Mouse (Mus musculus) midbrain, postnatal 0 days (tissue): ENCODE results near the gene Emc3. TPM values are rescaled to one million over a fixed set of nuclear protein-coding genes. Genes with fewer than 3 reads are reported as not detected.
A peak's percentile ranks its signal among the peaks of the same experiment; 100 is the strongest.

Experiments
- ATAC-seq: fragments of 200-750 bp; cut with Nextera tagmentation; 2 replicates; pipeline ENCODE4 v1.8.0; 2017; ENCODE audit warnings: moderate number of reproducible peaks, mild to moderate bottlenecking, moderate TSS enrichment, moderate library complexity; ENCODE audit not compliant: low FRiP score
- DNase-seq: peaks from one replicate; pipeline ENCODE4 v3.0.0-alpha.2; 2015; ENCODE audit warnings: low spot score
- H3K27ac ChIP-seq: fragments of 300-500 bp; sonication (generic); 2 replicates; pipeline ENCODE4 v1.5.1; 2014; ENCODE audit warnings: low read depth, mild to moderate bottlenecking, low read length, mixed read lengths
- H3K27me3 ChIP-seq: fragments of 300-500 bp; sonication (generic); 2 replicates; pipeline ENCODE4 v1.6.1; 2014; ENCODE audit warnings: low read length, control low read depth, mixed read lengths; ENCODE audit not compliant: insufficient read depth
- H3K36me3 ChIP-seq: fragments of 300-500 bp; sonication (generic); 2 replicates; pipeline ENCODE4 v1.6.1; 2014; ENCODE audit warnings: low read length, control low read depth, mixed read lengths; ENCODE audit not compliant: insufficient read depth
- H3K4me1 ChIP-seq: fragments of 300-500 bp; sonication (generic); 2 replicates; pipeline ENCODE4 v1.6.1; 2014; ENCODE audit warnings: mild to moderate bottlenecking, control low read depth, antibody characterized with exemption, low read length, mixed read lengths; ENCODE audit not compliant: insufficient read depth
- H3K4me2 ChIP-seq: fragments of 300-500 bp; sonication (generic); 2 replicates; pipeline ENCODE4 v1.6.1; 2014; ENCODE audit warnings: low read depth, mild to moderate bottlenecking, low read length, mixed read lengths; ENCODE audit not compliant: poor library complexity, severe bottlenecking
- H3K4me3 ChIP-seq: fragments of 300-500 bp; sonication (generic); 2 replicates; pipeline ENCODE4 v1.5.1; 2014; ENCODE audit warnings: low read depth, mild to moderate bottlenecking, low read length, moderate library complexity
- H3K9ac ChIP-seq: fragments of 300-500 bp; sonication (generic); replicated peaks from 2 replicates; pipeline ENCODE4 v1.6.1; 2014; ENCODE audit warnings: mild to moderate bottlenecking, low read length, moderate library complexity, mixed read lengths; ENCODE audit not compliant: poor library complexity, severe bottlenecking
- H3K9me3 ChIP-seq: fragments of 300-500 bp; sonication (generic); 2 replicates; pipeline ENCODE4 v1.6.1; 2016; ENCODE audit warnings: low read length, control low read depth
- CTCF ChIP-seq: IDR thresholded peaks from 2 replicates; pipeline ENCODE4 v1.5.1; 2016; ENCODE audit warnings: antibody characterized with exemption, mild to moderate bottlenecking
- WGBS: fragments of 180-500 bp; shearing (Covaris S2); extraction: QIAGEN DNeasy Blood & Tissue Kit; methylation state at CpG from one replicate; pipeline ENCODE4 v1.1.7; 2014; 5-methylcytosine and 5-hydroxymethylcytosine counted together
- polyA plus RNA-seq: library from polyadenylated mRNA; unstranded; fragments of >200 nt; fragmentation: Nextera tagmentation; extraction: Ambion mirVana; gene quantifications from 2 replicates; pipeline ENCODE4 v1.2.1, GENCODE M21; 2015
- total RNA-seq: library from RNA; depleted of rRNA; stranded (reverse); fragments of >200 nt; gene quantifications from 2 replicates; pipeline ENCODE4 v1.2.3, GENCODE M21; 2014

The Emc3 gene
- total and polyA plus RNA-seq, 2 experiments from 2014 or later = 71.9 to 111 TPM

GRCm38 (mm10) chr6:113482477-113483099 is 48.9 kb downstream of the Emc3 start:
- ATAC-seq = peak; percentile 70
- Histone ChIP-seq H3K9ac (peak overlapping the region; percentile 89), H3K4me2 (peak overlapping the region; percentile 89), H3K27ac (peak overlapping the region; percentile 91), H3K4me3 (peak overlapping the region; percentile 63), H3K4me1 (peaks cover 10% of the 10 kb centered on the region; the same call in 1 of the 2 replicates), H3K27me3 (no peaks in the 10 kb centered on the region), H3K9me3 (no peaks in the 10 kb centered on the region), H3K36me3 (peaks cover 4% of the 10 kb centered on the region)
- WGBS = under 1% methylated on average over 65 of the region's 65 CpGs
- TF ChIP-seq CTCF = peak; percentile 47
- peak; percentile 46 for DNase-seq

- H3K27ac ChIP-seq = no peak overlapping the region
- ATAC-seq = no peak
- TF ChIP-seq CTCF = no peak
- no peak overlapping the region for H3K4me2 ChIP-seq
- 69% methylated on average over 18 of the region's 18 CpGs for WGBS
- DNase-seq = no peak
- no peaks in the 10 kb centered on the region for H3K9me3 ChIP-seq
- H3K4me1 ChIP-seq = peaks cover 10% of the 10 kb centered on the region; the same call in 1 of the 2 replicates
- H3K36me3 ChIP-seq = peaks cover under 1% of the 10 kb centered on the region; the same call in 1 of the 2 replicates
- H3K27me3 ChIP-seq = 0 out of 2 replicates have a peak, but pooled peaks cover 3% of the 10 kb centered on the region
- no peak overlapping the region for H3K9ac ChIP-seq
- H3K4me3 ChIP-seq = no peak overlapping the region
Observed at GRCm38 (mm10) chr6:113480555-113481373, 50.7 kb downstream of the Emc3 start.

GRCm38 (mm10) chr6:113478906-113479305 is 52.5 kb downstream of the Emc3 start:
- WGBS = 85% methylated on average over 10 of the region's 10 CpGs
- ATAC-seq = no peak
- DNase-seq = no peak

GRCm38 (mm10) chr6:113477353-113477752 is 54.1 kb downstream of the Emc3 start:
- H3K27me3 ChIP-seq = 0 out of 2 replicates have a peak, but pooled peaks cover 3% of the 10 kb centered on the region
- ATAC-seq (no peak), DNase-seq (no peak)
- H3K4me2 ChIP-seq = no peak overlapping the region
- no peak overlapping the region for H3K9ac ChIP-seq
- H3K4me1 ChIP-seq = no peaks in the 10 kb centered on the region; the same call in 1 of the 2 replicates
- WGBS = 52% methylated on average over 7 of the region's 7 CpGs
- no peak overlapping the region for H3K4me3 ChIP-seq
- H3K9me3 ChIP-seq = no peaks in the 10 kb centered on the region
- H3K27ac ChIP-seq = no peak overlapping the region
- no peak for TF ChIP-seq CTCF
- H3K36me3 ChIP-seq = no peaks in the 10 kb centered on the region

More at GRCm38 (mm10) chr6:113478906-113479305, 52.5 kb downstream of the Emc3 start:
- Histone ChIP-seq H3K9me3 (no peaks in the 10 kb centered on the region), H3K4me2 (no peak overlapping the region), H3K4me3 (no peak overlapping the region), H3K9ac (no peak overlapping the region), H3K36me3 (no peaks in the 10 kb centered on the region), H3K27me3 (0 out of 2 replicates have a peak, but pooled peaks cover 3% of the 10 kb centered on the region), H3K27ac (no peak overlapping the region), H3K4me1 (peaks cover 2% of the 10 kb centered on the region; the same call in 1 of the 2 replicates)
- no peak for TF ChIP-seq CTCF

GRCm38 (mm10) chr6:113473715-113474114 is 57.7 kb downstream of the Emc3 start:
- no peak overlapping the region for H3K27ac ChIP-seq
- H3K4me2 ChIP-seq = no peak overlapping the region
- peaks cover 16% of the 10 kb centered on the region for H3K27me3 ChIP-seq
- H3K9ac ChIP-seq = no peak overlapping the region
- ATAC-seq (no peak), DNase-seq (no peak)
- no peaks in the 10 kb centered on the region for H3K4me1 ChIP-seq
- H3K4me3 ChIP-seq = no peak overlapping the region
- H3K36me3 ChIP-seq = no peaks in the 10 kb centered on the region
- WGBS = 69% methylated on average over 6 of the region's 6 CpGs
- no peaks in the 10 kb centered on the region for H3K9me3 ChIP-seq
- TF ChIP-seq CTCF = no peak

GRCm38 (mm10) chr6:113473246-113473645 is 58.2 kb downstream of the Emc3 start:
- Histone ChIP-seq H3K4me1 (no peaks in the 10 kb centered on the region), H3K9ac (no peak overlapping the region), H3K9me3 (no peaks in the 10 kb centered on the region), H3K4me2 (no peak overlapping the region), H3K27ac (no peak overlapping the region), H3K36me3 (no peaks in the 10 kb centered on the region), H3K4me3 (no peak overlapping the region), H3K27me3 (peaks cover 16% of the 10 kb centered on the region)
- no peak for TF ChIP-seq CTCF
- DNase-seq (no peak), ATAC-seq (no peak)
- 70% methylated on average over 2 of the region's 2 CpGs for WGBS
